Mouse (Mus musculus) embryonic fibroblast, embryonic 13.5 days (primary cell): ENCODE data around the gene Gphn. TPM values are rescaled to one million over a fixed set of nuclear protein-coding genes. Genes with fewer than 3 reads are reported as not detected.

ENCODE experiments used
- H3K27ac ChIP-seq: 2 replicates; pipeline ENCODE4 v1.5.1; 2012; ENCODE audit warnings: low read length, control low read depth, inconsistent platforms; ENCODE audit not compliant: insufficient read depth
- H3K4me1 ChIP-seq: 2 replicates; pipeline ENCODE4 v1.6.1; 2011; ENCODE audit warnings: low read length; ENCODE audit not compliant: control insufficient read depth, insufficient read depth
- H3K4me3 ChIP-seq: 2 replicates; pipeline ENCODE4 v1.5.1; 2011; ENCODE audit warnings: mild to moderate bottlenecking, control low read depth, low read length; ENCODE audit not compliant: insufficient read depth
- CTCF ChIP-seq: IDR thresholded peaks from 2 replicates; pipeline ENCODE4 v1.5.1; 2011; ENCODE audit warnings: mild to moderate bottlenecking, control low read depth, low read length, moderate library complexity, borderline replicate concordance; ENCODE audit not compliant: insufficient read depth
- POLR2A ChIP-seq: IDR thresholded peaks from 2 replicates; pipeline ENCODE4 v1.6.1; 2011; ENCODE audit warnings: low read depth, mild to moderate bottlenecking, control low read depth, low read length, moderate library complexity
- polyA plus RNA-seq: library from polyadenylated mRNA; stranded (reverse); fragments of >200 nt; gene quantifications from 2 replicates; pipeline ENCODE4 v1.2.4, GENCODE M21; 2011; ENCODE audit warnings: low read depth; ENCODE audit not compliant: missing spikeins, insufficient read length

The Gphn gene
- polyA plus RNA-seq, 1 experiment, result 16.8 TPM

GRCm38 (mm10) chr12:78640086-78640485, 413.9 kb downstream of the Gphn start:
- TF ChIP-seq POLR2A, result no peak
- TF ChIP-seq CTCF, result no peak
- Histone ChIP-seq H3K4me3 (no peak overlapping the region), H3K27ac (peak overlapping the region; percentile 31; the same call in 1 of the 2 replicates), H3K4me1 (peaks cover 4% of the 10 kb centered on the region; the same call in 1 of the 2 replicates)

- TF ChIP-seq POLR2A, result no peak
- TF ChIP-seq CTCF, result no peak
- peaks cover 4% of the 10 kb centered on the region; the same call in 1 of the 2 replicates for H3K4me1 ChIP-seq
- H3K27ac ChIP-seq, result no peak overlapping the region; the same call in 1 of the 2 replicates
- H3K4me3 ChIP-seq, result no peak overlapping the region
These were observed 415.0 kb downstream of the Gphn start for GRCm38 (mm10) chr12:78641220-78641619.

- Histone ChIP-seq H3K4me3 (no peak overlapping the region), H3K27ac (no peak overlapping the region), H3K4me1 (peaks cover 4% of the 10 kb centered on the region; the same call in 1 of the 2 replicates)
- no peak for TF ChIP-seq CTCF
- no peak for TF ChIP-seq POLR2A
These were observed 417.5 kb downstream of the Gphn start for GRCm38 (mm10) chr12:78643691-78644090.

GRCm38 (mm10) chr12:78645282-78645681, 419.1 kb downstream of the Gphn start:
- peaks cover 2% of the 10 kb centered on the region; the same call in 1 of the 2 replicates for H3K4me1 ChIP-seq
- TF ChIP-seq POLR2A (no peak), CTCF (no peak)
- H3K27ac ChIP-seq, result no peak overlapping the region
- no peak overlapping the region for H3K4me3 ChIP-seq

GRCm38 (mm10) chr12:78659718-78660304, 433.6 kb downstream of the Gphn start:
- Histone ChIP-seq H3K27ac (no peak overlapping the region), H3K4me3 (no peak overlapping the region)
- no peak for TF ChIP-seq POLR2A
- no peak for TF ChIP-seq CTCF

GRCm38 (mm10) chr12:78678101-78678806, 452.1 kb downstream of the Gphn start:
- Histone ChIP-seq H3K4me3 (no peak overlapping the region), H3K4me1 (no peaks in the 10 kb centered on the region), H3K27ac (no peak overlapping the region)
- TF ChIP-seq POLR2A, result no peak
- no peak for TF ChIP-seq CTCF

More at GRCm38 (mm10) chr12:78659718-78660304, 433.6 kb downstream of the Gphn start:
- H3K4me1 ChIP-seq, result no peaks in the 10 kb centered on the region

GRCm38 (mm10) chr12:78678807-78679189, 452.6 kb downstream of the Gphn start:
- Histone ChIP-seq H3K27ac (no peak overlapping the region), H3K4me1 (no peaks in the 10 kb centered on the region), H3K4me3 (no peak overlapping the region)
- TF ChIP-seq CTCF (no peak), POLR2A (no peak)

GRCm38 (mm10) chr12:78681048-78681447, 454.9 kb downstream of the Gphn start:
- no peaks in the 10 kb centered on the region for H3K4me1 ChIP-seq
- TF ChIP-seq POLR2A (no peak), CTCF (no peak)
- H3K27ac ChIP-seq, result no peak overlapping the region
- H3K4me3 ChIP-seq, result no peak overlapping the region

GRCm38 (mm10) chr12:78682279-78682678, 456.1 kb downstream of the Gphn start:
- no peak overlapping the region for H3K4me3 ChIP-seq
- no peak for TF ChIP-seq CTCF
- H3K27ac ChIP-seq, result no peak overlapping the region
- no peaks in the 10 kb centered on the region for H3K4me1 ChIP-seq

- TF ChIP-seq POLR2A (no peak), CTCF (no peak)
- no peak overlapping the region for H3K4me3 ChIP-seq
- H3K4me1 ChIP-seq, result no peaks in the 10 kb centered on the region
- no peak overlapping the region for H3K27ac ChIP-seq
These were observed 459.6 kb downstream of the Gphn start for GRCm38 (mm10) chr12:78685669-78686215.
